ENCODE assay signal across 8 mouse cellular contexts in genomic region chr4:126321854-126322511, GRCm38 (mm10). TPM values are rescaled to one million over a fixed set of nuclear protein-coding genes. Genes with fewer than 3 reads are reported as not detected.
A peak's percentile ranks its signal among the peaks of the same experiment; 100 is the strongest.
DNase-seq lines count a peak whose midpoint lies in the region; ATAC-seq and TF ChIP-seq lines count a peak whose summit lies in the region.

No protein-coding gene starts in this region.

- peak overlapping the region; percentile 62 for H3K4me3 ChIP-seq in heart, embryonic 11.5 days (ENCODE audit: low read depth, low read length)
- H3K4me3 ChIP-seq in ES-Bruce4 (ENCODE audit: low read depth, low read length) = peak overlapping the region; percentile 40
- peak overlapping the region; percentile 83 for H3K4me3 ChIP-seq in forebrain, postnatal 0 days (ENCODE audit: low read depth, low read length)
- H3K4me3 ChIP-seq in liver, postnatal 0 days (ENCODE audit: low read depth, low read length) = peak overlapping the region; percentile 81

- intact Hi-C loops in heart, postnatal 14 days (cut with DNase I) = no loop called here

- no peak for DNase-seq in heart, postnatal 14 days
- DNase-seq in forebrain, postnatal 0 days = no peak
- no peak for DNase-seq in liver, postnatal 0 days
- DNase-seq in layer of hippocampus, postnatal 14 days (ENCODE audit: low spot score in 2 of 2) = no peak
- DNase-seq in right cerebral cortex, postnatal 14 days = no peak
- DNase-seq in right cerebral cortex, postnatal 36 days (ENCODE audit: low spot score in 2 of 2) = no peak

- H3K4me1 ChIP-seq in heart, embryonic 11.5 days (ENCODE audit: control insufficient read depth, insufficient read depth, low read length) = peaks cover 7% of the 10 kb centered on the region; the same call in 1 of the 2 replicates
- peaks cover 5% of the 10 kb centered on the region for H3K4me1 ChIP-seq in ES-Bruce4 (ENCODE audit: control insufficient read depth, insufficient read depth, low read length)
- H3K4me1 ChIP-seq in forebrain, postnatal 0 days (ENCODE audit: insufficient read depth) = peaks cover 8% of the 10 kb centered on the region
- peaks cover 4% of the 10 kb centered on the region; the same call in 1 of the 2 replicates for H3K4me1 ChIP-seq in liver, postnatal 0 days (ENCODE audit: insufficient read depth)

- H3K9ac ChIP-seq in heart, embryonic 11.5 days (ENCODE audit: low read depth, low read length) = peak overlapping the region; percentile 23; the same call in 1 of the 2 replicates
- 0 out of 2 replicates have a peak overlapping the region, but pooled peaks have one; percentile 22 for H3K9ac ChIP-seq in ES-Bruce4 (ENCODE audit: low read depth, poor library complexity, severe bottlenecking)
- H3K9ac ChIP-seq in forebrain, postnatal 0 days = peak overlapping the region; percentile 25; the same call in 1 of the 2 replicates
- H3K9ac ChIP-seq in liver, postnatal 0 days (replicated peaks) = no peak overlapping the region

- H3K27ac ChIP-seq in heart, embryonic 11.5 days (ENCODE audit: low read depth, low read length) = no peak overlapping the region
- no peak overlapping the region for H3K27ac ChIP-seq in ES-Bruce4 (ENCODE audit: insufficient read depth, low read length)
- H3K27ac ChIP-seq in forebrain, postnatal 0 days (ENCODE audit: low read depth, low read length) = no peak overlapping the region
- no peak overlapping the region for H3K27ac ChIP-seq in liver, postnatal 0 days (ENCODE audit: low read depth)

- no peak for TF ChIP-seq POLR2A in ES-Bruce4 (IDR thresholded peaks at IDR 0.05; ENCODE audit: insufficient read depth, low read length)

- WGBS in heart, embryonic 11.5 days (ENCODE audit: insufficient replicate concordance) = 50% methylated on average over 28 of the region's 28 CpGs
- 58% methylated on average over 28 of the region's 28 CpGs for WGBS in forebrain, postnatal 0 days
- 53% methylated on average over 28 of the region's 28 CpGs for WGBS in liver, postnatal 0 days (ENCODE audit: insufficient replicate concordance)

- no peak for TF ChIP-seq CTCF in ES-Bruce4 (IDR thresholded peaks at IDR 0.05; ENCODE audit: low read depth, low read length)
- TF ChIP-seq CTCF in forebrain, postnatal 0 days (IDR thresholded peaks at IDR 0.05; ENCODE audit: low read depth) = no peak
- TF ChIP-seq CTCF in liver, postnatal 0 days (IDR thresholded peaks at IDR 0.05; ENCODE audit: low read depth) = no peak

- peaks cover 32% of the 10 kb centered on the region for H3K27me3 ChIP-seq in heart, embryonic 11.5 days (ENCODE audit: control insufficient read depth, insufficient read depth, low read length)
- H3K27me3 ChIP-seq in ES-Bruce4 (ENCODE audit: control insufficient read depth, insufficient read depth, low read length, poor library complexity, severe bottlenecking) = no peaks in the 10 kb centered on the region
- H3K27me3 ChIP-seq in forebrain, postnatal 0 days (ENCODE audit: insufficient read depth, low read length) = no peaks in the 10 kb centered on the region
- H3K27me3 ChIP-seq in liver, postnatal 0 days (ENCODE audit: insufficient read depth, low read length) = peaks cover 2% of the 10 kb centered on the region; the same call in 1 of the 2 replicates

- H3K9me3 ChIP-seq in heart, embryonic 11.5 days (replicated peaks; ENCODE audit: control insufficient read depth, low read length) = no peaks in the 10 kb centered on the region
- no peaks in the 10 kb centered on the region for H3K9me3 ChIP-seq in ES-Bruce4 (replicated peaks; ENCODE audit: control insufficient read depth, insufficient read depth, low read length, poor library complexity, severe bottlenecking)
- no peaks in the 10 kb centered on the region for H3K9me3 ChIP-seq in forebrain, postnatal 0 days (ENCODE audit: low read length)
- no peaks in the 10 kb centered on the region for H3K9me3 ChIP-seq in liver, postnatal 0 days (ENCODE audit: low read length)

- peak; percentile 3; the same call in 1 of the 2 replicates for ATAC-seq in heart, embryonic 11.5 days (replicated peaks; ENCODE audit: insufficient number of reproducible peaks, low FRiP score, low TSS enrichment)
- no peak for ATAC-seq in forebrain, postnatal 0 days
- ATAC-seq in liver, postnatal 0 days = peak; percentile 2; the same call in 1 of the 2 replicates

- H3K36me3 ChIP-seq in heart, embryonic 11.5 days (ENCODE audit: control insufficient read depth, insufficient read depth, low read length) = peaks cover 12% of the 10 kb centered on the region
- peaks cover 13% of the 10 kb centered on the region for H3K36me3 ChIP-seq in ES-Bruce4 (ENCODE audit: control insufficient read depth, insufficient read depth, low read length, poor library complexity, severe bottlenecking)
- H3K36me3 ChIP-seq in forebrain, postnatal 0 days (ENCODE audit: insufficient read depth) = peaks cover 18% of the 10 kb centered on the region
- peaks cover 14% of the 10 kb centered on the region for H3K36me3 ChIP-seq in liver, postnatal 0 days (replicated peaks; ENCODE audit: insufficient read depth, low read length)

- H3K4me2 ChIP-seq in heart, embryonic 11.5 days = peak overlapping the region; percentile 92
- peak overlapping the region; percentile 47 for H3K4me2 ChIP-seq in forebrain, postnatal 0 days (ENCODE audit: low read depth)
- H3K4me2 ChIP-seq in liver, postnatal 0 days (ENCODE audit: low read depth, low read length) = peak overlapping the region; percentile 65

- TF ChIP-seq EP300 in ES-Bruce4 (IDR thresholded peaks at IDR 0.05; ENCODE audit: insufficient read depth, low read depth, low read length) = no peak
- no peak for TF ChIP-seq EP300 in liver, postnatal 0 days (IDR thresholded peaks at IDR 0.05; ENCODE audit: low read depth)

RNA-seq across cellular contexts. Expression of gene Adprhl2, which starts 0.5 kb away (rescaled TPM):
- polyA plus RNA-seq in heart, embryonic 11.5 days (2014; fragmentation: Nextera tagmentation; extraction: Ambion mirVana) = 28.8 and 30.1 TPM in 2 replicates
- total RNA-seq in heart, postnatal 14 days (2021) = 10 to 100 TPM; 13.4 to 13.6 TPM
- 31.4 and 35.7 TPM in 2 replicates for polyA plus RNA-seq in ES-Bruce4 (2011; ENCODE audit: insufficient read depth, insufficient read length, low read depth, missing spikeins)
- total RNA-seq in forebrain, postnatal 0 days (2014; rRNA removed) = 72.1 and 74.8 TPM in 2 replicates
- polyA plus RNA-seq in forebrain, postnatal 0 days (2015; fragmentation: Nextera tagmentation; extraction: Ambion mirVana) = 77.8 and 83.3 TPM in 2 replicates
- 31.9 and 34.3 TPM in 2 replicates for polyA plus RNA-seq in liver, postnatal 0 days (2015; fragmentation: Nextera tagmentation; extraction: Ambion mirVana)
- total RNA-seq in layer of hippocampus, postnatal 14 days (2021) = 10 to 100 TPM; 25.8 to 26.1 TPM

RNA-seq across cellular contexts. Expression of gene Tekt2, which starts 3.5 kb away (rescaled TPM):
- 0.96 and 1.5 TPM in 2 replicates for polyA plus RNA-seq in heart, embryonic 11.5 days (2014; fragmentation: Nextera tagmentation; extraction: Ambion mirVana)
- total RNA-seq in heart, postnatal 14 days (2021) = under 1 TPM; 0.74 to 0.98 TPM
- polyA plus RNA-seq in ES-Bruce4 (2011; ENCODE audit: insufficient read depth, insufficient read length, low read depth, missing spikeins) = 4.8 and 5.9 TPM in 2 replicates
- 2.1 and 3.4 TPM in 2 replicates for total RNA-seq in forebrain, postnatal 0 days (2014; rRNA removed)
- 9.7 and 16.3 TPM in 2 replicates for polyA plus RNA-seq in forebrain, postnatal 0 days (2015; fragmentation: Nextera tagmentation; extraction: Ambion mirVana)
- 0.17 and 0.26 TPM in 2 replicates for polyA plus RNA-seq in liver, postnatal 0 days (2015; fragmentation: Nextera tagmentation; extraction: Ambion mirVana)
- 1 to 10 TPM; 1.9 to 2.2 TPM for total RNA-seq in layer of hippocampus, postnatal 14 days (2021)

RNA-seq across cellular contexts. Expression of gene Col8a2, which starts 35.4 kb away (rescaled TPM):
- polyA plus RNA-seq in heart, embryonic 11.5 days (2014; fragmentation: Nextera tagmentation; extraction: Ambion mirVana) = 2.0 and 3.0 TPM in 2 replicates
- total RNA-seq in heart, postnatal 14 days (2021) = under 1 TPM; 0.79 to 0.85 TPM
- polyA plus RNA-seq in ES-Bruce4 (2011; ENCODE audit: insufficient read depth, insufficient read length, low read depth, missing spikeins) = 1.0 and 1.2 TPM in 2 replicates
- 6.5 and 11.6 TPM in 2 replicates for total RNA-seq in forebrain, postnatal 0 days (2014; rRNA removed)
- 2.5 and 3.0 TPM in 2 replicates for polyA plus RNA-seq in forebrain, postnatal 0 days (2015; fragmentation: Nextera tagmentation; extraction: Ambion mirVana)
- 0.25 and 0.26 TPM in 2 replicates for polyA plus RNA-seq in liver, postnatal 0 days (2015; fragmentation: Nextera tagmentation; extraction: Ambion mirVana)
- total RNA-seq in layer of hippocampus, postnatal 14 days (2021) = 1 to 10 TPM; 1.9 to 8.4 TPM

RNA-seq across cellular contexts. Expression of gene Trappc3, which starts 59.9 kb away (rescaled TPM):
- 11.0 and 28.0 TPM in 2 replicates for polyA plus RNA-seq in heart, embryonic 11.5 days (2014; fragmentation: Nextera tagmentation; extraction: Ambion mirVana)
- 10 to 100 TPM; 45.6 to 49.3 TPM for total RNA-seq in heart, postnatal 14 days (2021)
- 62.8 TPM in 2 replicates for polyA plus RNA-seq in ES-Bruce4 (2011; ENCODE audit: insufficient read depth, insufficient read length, low read depth, missing spikeins)
- 143 TPM in 2 replicates for total RNA-seq in forebrain, postnatal 0 days (2014; rRNA removed)
- polyA plus RNA-seq in forebrain, postnatal 0 days (2015; fragmentation: Nextera tagmentation; extraction: Ambion mirVana) = 199 and 202 TPM in 2 replicates
- polyA plus RNA-seq in liver, postnatal 0 days (2015; fragmentation: Nextera tagmentation; extraction: Ambion mirVana) = 39.0 and 39.2 TPM in 2 replicates
- 10 to 100 TPM; 83.9 to 88.2 TPM for total RNA-seq in layer of hippocampus, postnatal 14 days (2021)
